Mouse (Mus musculus) heart, postnatal 0 days (tissue): ENCODE data around the gene Spock1.

Source experiments
- CTCF ChIP-seq: IDR thresholded peaks from 2 replicates; pipeline ENCODE4 v1.5.1; 2016; ENCODE audit warnings: antibody characterized with exemption, control low read depth, low read depth
- EP300 ChIP-seq: IDR thresholded peaks from 2 replicates; pipeline ENCODE4 v1.6.1; 2016; ENCODE audit warnings: antibody characterized with exemption, low read depth

GRCm38 (mm10) chr13:57524546-57524945 is 383.6 kb downstream of the Spock1 start:
- TF ChIP-seq CTCF (no peak), EP300 (no peak)
